Mouse (Mus musculus) liver, embryonic 14.5 days (tissue): ENCODE results near the gene Sirt4. TPM values are rescaled to one million over a fixed set of nuclear protein-coding genes. Genes with fewer than 3 reads are reported as not detected.

Source experiments
- ATAC-seq: fragments of 200-750 bp; cut with Nextera tagmentation; 2 replicates; pipeline ENCODE4 v1.8.0; 2017; ENCODE audit warnings: moderate number of reproducible peaks, mild to moderate bottlenecking, moderate library complexity; ENCODE audit not compliant: insufficient read depth
- DNase-seq, 3 experiments: peaks; one replicate each; pipeline ENCODE4 v3.0.0-alpha.2; 2012 to 2013; ENCODE audit warnings: low read depth in 3 of 3, low spot score in 3 of 3
- H3K27ac ChIP-seq: fragments of 300-500 bp; sonication (generic); 2 replicates; pipeline ENCODE4 v1.5.1; 2014; ENCODE audit warnings: moderate library complexity, mild to moderate bottlenecking, control low read depth, inconsistent platforms
- H3K27me3 ChIP-seq: fragments of 300-500 bp; sonication (generic); 2 replicates; pipeline ENCODE4 v1.6.1; 2014; ENCODE audit warnings: mild to moderate bottlenecking, low read length, moderate library complexity; ENCODE audit not compliant: control insufficient read depth, insufficient read depth
- H3K36me3 ChIP-seq: fragments of 300-500 bp; sonication (generic); replicated peaks from 2 replicates; pipeline ENCODE4 v1.6.1; 2014; ENCODE audit warnings: low read depth; ENCODE audit not compliant: control insufficient read depth, insufficient read depth
- H3K4me1 ChIP-seq, 2 experiments: fragments of 200-500 bp in 1 of 2; fragments of 300-500 bp in 1 of 2; sonication (generic) in 1 of 2; replicated peaks; 2 replicates each; pipeline ENCODE4 v1.6.1; 2012 to 2014; ENCODE audit warnings: antibody characterized with exemption in 1 of 2, inconsistent platforms in 1 of 2, low read length in 1 of 2; ENCODE audit not compliant: control insufficient read depth in 2 of 2, insufficient read depth in 2 of 2
- H3K4me2 ChIP-seq: fragments of 300-500 bp; sonication (generic); 2 replicates; pipeline ENCODE4 v1.6.1; 2014; ENCODE audit warnings: low read depth, mild to moderate bottlenecking, control low read depth, moderate library complexity
- H3K4me3 ChIP-seq, 2 experiments: fragments of 200-500 bp in 1 of 2; fragments of 300-500 bp in 1 of 2; sonication (generic) in 1 of 2; 2 replicates each; pipeline ENCODE4 v1.5.1; 2012 to 2014; ENCODE audit warnings: low read depth in 2 of 2, low read length in 2 of 2, mild to moderate bottlenecking in 2 of 2, control low read depth in 1 of 2, inconsistent platforms in 1 of 2, moderate library complexity in 1 of 2; ENCODE audit not compliant: insufficient read depth in 1 of 2
- H3K9ac ChIP-seq: fragments of 300-500 bp; sonication (generic); replicated peaks from 2 replicates; pipeline ENCODE4 v1.6.1; 2014; ENCODE audit warnings: mild to moderate bottlenecking, control low read depth, moderate library complexity
- H3K9me3 ChIP-seq: fragments of 300-500 bp; sonication (generic); 2 replicates; pipeline ENCODE4 v1.6.1; 2016; ENCODE audit warnings: low read length, mixed read lengths; ENCODE audit not compliant: control insufficient read depth
- CTCF ChIP-seq: IDR thresholded peaks from 2 replicates; pipeline ENCODE4 v1.5.1; 2016; ENCODE audit warnings: antibody characterized with exemption, low read depth, control low read depth
- EP300 ChIP-seq: IDR thresholded peaks from 2 replicates; pipeline ENCODE4 v1.6.1; 2016; ENCODE audit warnings: antibody characterized with exemption, low read depth
- WGBS: fragments of 180-500 bp; shearing (Covaris S2); extraction: QIAGEN DNeasy Blood & Tissue Kit; methylation state at CpG from one replicate; pipeline ENCODE4 v1.1.7; 2014; ENCODE audit not compliant: insufficient replicate concordance; 5-methylcytosine and 5-hydroxymethylcytosine counted together
- polyA plus RNA-seq, 2 experiments: library from polyadenylated mRNA; depleted of rRNA in 1 of 2; stranded (reverse) in 1 of 2; unstranded in 1 of 2; fragments of >200 nt; fragmentation: Nextera tagmentation in 1 of 2; extraction: Ambion mirVana in 1 of 2; gene quantifications; 2 replicates each; pipeline versions ENCODE4 v1.2.1 to v1.2.3; 2012 to 2014

Sirt4 gene
- polyA plus RNA-seq, 2 experiments, result 3.9 to 8.4 TPM

GRCm38 (mm10) chr5:115484996-115485395 lies 471 bp upstream of the Sirt4 start:
- Histone ChIP-seq H3K9me3 (no peaks in the 10 kb centered on the region), H3K27me3 (no peaks in the 10 kb centered on the region), H3K27ac (peak overlapping the region; percentile 54), H3K4me3 (peak overlapping the region; percentile 59 to 86; a peak in 3 of 4 replicates), H3K9ac (peak overlapping the region; percentile 78), H3K36me3 (no peaks in the 10 kb centered on the region), H3K4me1 (peaks cover 3 to 10% of the 10 kb centered on the region in 2 experiments; a peak in 3 of 4 replicates), H3K4me2 (peak overlapping the region; percentile 75)
- no peak for TF ChIP-seq CTCF
- no peak for TF ChIP-seq EP300
- DNase-seq (no peak), ATAC-seq (no peak)
- 53% methylated on average over 5 of the region's 5 CpGs for WGBS

GRCm38 (mm10) chr5:115483385-115483784 lies 1.1 kb downstream of the Sirt4 start:
- Histone ChIP-seq H3K4me3 (no peak overlapping the region), H3K9me3 (no peaks in the 10 kb centered on the region), H3K27me3 (no peaks in the 10 kb centered on the region), H3K4me2 (no peak overlapping the region; the same call in 1 of the 2 replicates), H3K36me3 (no peaks in the 10 kb centered on the region), H3K4me1 (peaks cover 0 to 5% of the 10 kb centered on the region in 2 experiments; a peak in 3 of 4 replicates), H3K27ac (no peak overlapping the region), H3K9ac (no peak overlapping the region)
- ATAC-seq, result no peak
- no peak for DNase-seq
- TF ChIP-seq EP300 (no peak), CTCF (peak; percentile 34)
- 52% methylated on average over 6 of the region's 6 CpGs for WGBS

- no peak overlapping the region for H3K4me2 ChIP-seq
- no peaks in the 10 kb centered on the region for H3K27me3 ChIP-seq
- peaks cover 0 to 4% of the 10 kb centered on the region in 2 experiments; a peak in 2 of 4 replicates for H3K4me1 ChIP-seq
- WGBS, result 75% methylated on average over 38 of the region's 38 CpGs
- TF ChIP-seq CTCF (no peak), EP300 (no peak)
- H3K36me3 ChIP-seq, result no peaks in the 10 kb centered on the region
- no peak overlapping the region for H3K9ac ChIP-seq
- H3K9me3 ChIP-seq, result no peaks in the 10 kb centered on the region
- ATAC-seq (no peak), DNase-seq (no peak)
- no peak overlapping the region for H3K27ac ChIP-seq
- no peak overlapping the region for H3K4me3 ChIP-seq
Measured at GRCm38 (mm10) chr5:115482390-115483265, 1.9 kb downstream of the Sirt4 start.

GRCm38 (mm10) chr5:115480101-115480500 lies 4.4 kb downstream of the Sirt4 start:
- 36% methylated on average over 27 of the region's 27 CpGs for WGBS
- H3K27me3 ChIP-seq, result no peaks in the 10 kb centered on the region
- DNase-seq (no peak), ATAC-seq (no peak)
- peak overlapping the region; percentile 50 for H3K4me2 ChIP-seq
- no peak overlapping the region for H3K27ac ChIP-seq
- 0 out of 2 replicates have a peak overlapping the region, but pooled peaks have one; percentile 9 for H3K9ac ChIP-seq
- H3K4me3 ChIP-seq, result peak overlapping the region; percentile 3 to 25; a peak in 2 of 4 replicates
- TF ChIP-seq EP300, result no peak
- TF ChIP-seq CTCF, result no peak
- H3K4me1 ChIP-seq, result peaks cover 0 to 9% of the 10 kb centered on the region in 2 experiments; a peak in 2 of 4 replicates
- H3K36me3 ChIP-seq, result no peaks in the 10 kb centered on the region
- no peaks in the 10 kb centered on the region for H3K9me3 ChIP-seq

- 69% methylated on average over 15 of the region's 15 CpGs for WGBS
- DNase-seq (no peak), ATAC-seq (no peak)
- Histone ChIP-seq H3K9me3 (no peaks in the 10 kb centered on the region), H3K27ac (no peak overlapping the region), H3K4me2 (no peak overlapping the region), H3K4me1 (peaks cover 0 to 7% of the 10 kb centered on the region in 2 experiments; a peak in 1 of 4 replicates), H3K36me3 (no peaks in the 10 kb centered on the region), H3K4me3 (no peak overlapping the region), H3K9ac (no peak overlapping the region), H3K27me3 (no peaks in the 10 kb centered on the region)
- no peak for TF ChIP-seq CTCF
- no peak for TF ChIP-seq EP300
Measured at GRCm38 (mm10) chr5:115479561-115479960, 5.0 kb downstream of the Sirt4 start.
